Mouse (Mus musculus): Measurements from ENCODE around the gene Son.

The Son gene

DNA sequence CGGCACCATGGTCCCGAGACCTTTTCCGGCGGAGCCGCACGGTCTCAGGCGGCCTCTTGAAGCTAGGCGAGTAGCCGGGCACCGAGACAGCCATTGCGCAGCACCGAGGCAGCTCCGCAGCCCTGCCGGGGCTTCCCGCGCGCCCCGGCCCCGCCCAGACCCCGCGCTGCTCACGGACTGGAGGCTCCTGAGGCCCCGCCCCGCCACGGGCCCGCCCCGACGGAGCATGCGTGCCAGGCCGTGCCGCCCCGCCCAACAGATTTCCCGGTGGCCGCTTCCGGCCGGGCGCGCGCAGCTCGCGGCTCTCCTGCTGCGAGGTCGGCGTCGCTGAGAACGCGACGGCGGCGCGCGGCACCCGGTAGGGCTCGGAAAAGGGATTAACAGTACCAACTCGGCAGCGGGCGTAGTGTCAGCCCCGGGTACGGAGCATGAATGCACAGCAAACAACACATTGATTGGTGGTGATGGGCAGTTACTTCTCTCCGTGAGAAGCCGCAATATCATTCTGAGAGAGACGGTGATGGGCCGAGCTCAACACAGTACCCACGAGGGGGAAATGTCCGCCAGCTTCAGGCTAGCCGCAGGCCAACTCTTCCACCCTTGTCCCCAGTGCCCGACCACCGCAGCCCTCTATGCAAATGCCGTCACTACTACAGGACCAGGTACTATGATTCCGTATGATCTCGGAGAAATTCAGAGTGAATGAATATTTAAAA lies 41.5 kb downstream of the Son start, which contains the start of gene Donson:
Gene Donson, minus strand, starts transcription at position 152 of the 716 bp plus-strand sequence.
- peak; percentile 95 for DNase-seq

DNA sequence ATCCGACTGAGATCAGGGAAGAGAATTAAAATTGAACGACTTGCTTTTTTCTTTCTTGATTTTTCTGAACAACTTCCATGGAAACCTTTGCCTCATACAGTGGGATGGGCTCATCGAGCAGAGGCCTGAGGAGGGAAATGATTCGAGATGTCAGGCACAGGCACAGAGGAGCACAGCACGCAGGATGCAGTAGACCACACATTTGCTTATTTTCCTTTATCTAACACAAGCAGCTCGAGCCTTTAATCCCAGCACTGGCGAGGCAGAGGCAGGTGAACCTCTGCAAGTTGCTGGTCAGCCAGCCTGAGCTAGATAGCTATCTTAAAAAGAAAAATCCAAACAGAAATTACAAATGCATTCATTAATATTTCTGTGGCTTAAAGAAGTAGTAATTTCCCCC lies 42.5 kb downstream of the Son start:
- no peak for DNase-seq

DNA sequence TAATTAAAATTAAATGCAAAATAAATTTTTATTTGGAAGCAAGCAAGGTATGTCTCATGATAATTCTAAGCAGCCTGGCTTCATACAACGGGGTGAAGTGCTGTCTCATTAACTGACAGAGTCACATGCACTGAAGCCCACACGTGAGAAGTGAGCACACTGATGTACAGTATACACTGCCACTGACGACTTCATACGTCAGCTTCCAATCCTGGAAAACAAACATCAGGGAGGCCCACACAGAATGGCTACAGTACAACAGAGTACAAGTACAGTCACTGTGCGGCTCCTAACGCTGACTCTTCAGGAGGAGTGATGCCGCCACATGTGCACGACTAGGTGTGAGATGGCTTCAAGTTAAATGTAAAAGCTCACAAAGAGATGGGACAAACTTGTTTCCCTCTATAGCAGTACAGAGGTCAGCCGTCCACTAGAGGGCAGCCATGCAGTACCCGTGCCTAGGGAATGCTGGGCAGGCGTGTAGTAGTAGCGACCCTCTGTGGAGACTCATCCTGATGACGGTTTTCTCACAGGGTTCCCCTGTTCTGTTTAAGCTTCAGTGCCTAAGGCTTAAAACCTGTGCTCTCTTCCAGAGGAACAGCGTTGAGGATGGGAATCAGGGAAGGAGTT lies 47.3 kb downstream of the Son start:
- peak; percentile 89 for DNase-seq

DNA sequence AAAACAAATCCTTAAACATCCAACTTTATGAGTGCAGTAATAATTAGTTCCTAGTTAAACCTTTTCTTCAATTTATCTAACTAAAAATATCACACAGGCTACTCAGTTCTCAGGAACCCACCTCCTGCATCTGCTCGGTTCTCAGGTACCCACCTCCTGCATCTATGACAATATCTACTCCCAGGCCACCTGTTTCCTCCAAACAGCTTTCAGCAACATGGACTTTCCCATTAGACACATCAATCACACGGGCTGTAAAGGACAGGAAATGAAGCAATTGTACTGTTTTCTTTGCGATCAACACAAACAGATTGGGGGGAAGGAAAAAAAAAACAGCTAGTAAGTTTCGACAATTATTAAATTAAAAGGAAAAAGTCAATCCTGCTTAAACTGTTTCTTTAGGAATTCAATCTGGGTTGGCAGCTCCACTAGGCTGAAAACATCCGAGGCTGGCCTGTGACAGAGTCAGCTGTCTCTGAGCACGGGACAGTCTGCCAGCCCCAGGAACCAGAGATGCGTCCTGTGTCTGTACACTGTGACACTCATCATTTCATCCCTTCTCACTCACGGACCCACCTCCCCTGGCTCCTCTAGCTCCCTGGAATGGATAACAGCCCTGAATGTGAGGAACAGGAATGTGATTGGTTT lies 47.9 kb downstream of the Son start:
- DNase-seq: no peak

DNA sequence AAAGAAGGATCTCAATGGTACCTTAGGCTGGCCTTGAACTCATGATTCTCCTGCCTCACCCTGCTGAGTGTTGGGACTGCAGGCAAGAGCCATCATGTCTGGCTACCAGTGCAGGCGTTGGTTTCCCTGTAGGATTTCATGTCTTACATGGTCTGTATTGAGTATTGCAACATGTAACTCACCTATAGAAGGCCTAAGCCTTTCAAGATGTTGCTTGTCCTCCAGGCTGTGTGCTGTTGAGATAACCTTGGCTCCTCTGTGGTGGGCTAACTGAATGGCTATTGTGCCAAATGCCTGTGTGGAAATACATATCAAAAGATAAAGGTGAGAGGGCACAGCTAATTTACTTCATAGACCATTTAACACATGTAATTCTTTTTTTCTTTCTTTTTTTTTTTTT lies 51.7 kb downstream of the Son start:
- DNase-seq: no peak

DNA sequence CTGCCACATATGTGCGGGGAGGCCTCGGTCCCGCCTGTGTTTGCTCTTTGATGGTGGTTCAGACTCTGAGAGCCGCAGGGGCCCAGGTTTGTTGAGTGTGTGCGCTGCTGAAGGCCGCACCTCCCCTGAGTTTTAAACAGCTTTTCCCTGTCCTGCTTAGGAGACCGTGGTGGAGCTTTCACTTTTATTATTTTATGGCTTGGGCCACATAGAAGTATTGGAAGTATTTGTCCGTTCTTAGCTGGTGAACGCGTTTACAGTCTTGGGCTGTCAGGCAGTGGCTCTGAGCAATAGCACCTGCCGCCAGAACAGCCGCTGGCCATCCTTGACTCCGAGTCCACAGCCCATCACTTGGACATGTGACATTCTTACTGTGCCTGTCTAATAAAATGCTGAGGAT lies 54.6 kb downstream of the Son start:
- peak; percentile 67 for DNase-seq

DNA sequence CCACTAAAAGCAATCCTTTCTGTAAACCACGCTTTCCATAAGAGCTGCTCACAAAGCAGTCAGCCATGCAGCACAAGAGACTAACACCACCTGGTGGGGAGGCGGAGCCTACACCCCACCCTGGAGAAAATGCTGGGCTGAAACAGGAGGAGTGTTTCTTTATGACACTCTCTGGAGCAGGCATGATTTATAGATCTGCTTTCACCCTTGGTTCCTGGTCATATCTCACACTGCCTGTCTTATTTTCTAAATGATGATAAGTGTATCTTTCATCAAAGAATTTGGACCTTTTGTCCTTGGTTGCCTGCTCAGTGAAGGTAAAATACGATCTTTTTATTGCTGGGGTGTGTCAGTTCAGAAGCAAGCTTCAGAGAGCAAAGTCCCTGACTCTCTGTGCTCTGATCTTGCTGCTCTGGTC lies 55.5 kb downstream of the Son start:
- no peak for DNase-seq

DNA sequence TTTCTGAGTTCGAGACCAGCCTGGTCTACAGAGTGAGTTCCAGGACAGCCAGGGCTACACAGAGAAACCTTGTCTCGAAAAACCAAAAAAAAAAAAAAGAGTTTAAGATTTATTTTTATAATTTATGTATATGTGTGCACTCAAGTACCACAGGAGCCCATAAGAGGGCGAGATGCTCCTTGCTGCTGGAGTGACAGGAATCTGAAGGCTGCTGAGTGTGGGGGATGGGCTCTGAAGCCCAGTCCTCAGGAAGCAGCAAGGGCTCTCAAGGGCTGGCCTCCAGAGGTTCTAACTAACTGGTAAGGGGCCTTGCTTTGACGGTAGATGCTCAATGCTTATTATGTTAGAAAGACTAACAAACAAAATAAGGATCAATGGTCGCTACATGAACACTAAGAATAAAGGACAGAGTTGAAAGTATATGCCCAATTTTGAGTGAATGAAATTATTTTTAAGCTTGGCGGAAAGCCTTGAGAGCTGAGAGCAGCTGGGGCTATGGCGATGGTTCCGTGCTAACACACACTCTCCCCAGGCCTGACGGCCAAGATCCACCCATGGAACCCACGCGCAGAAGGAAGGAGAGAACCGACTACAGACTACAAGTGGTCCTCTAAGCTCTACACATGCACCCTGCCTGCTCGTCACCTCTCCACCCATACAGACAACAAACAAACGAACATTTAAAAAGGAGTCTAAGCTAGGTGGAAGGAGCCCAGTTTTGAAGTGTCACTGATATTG lies 57.5 kb downstream of the Son start:
- no peak for DNase-seq

DNA sequence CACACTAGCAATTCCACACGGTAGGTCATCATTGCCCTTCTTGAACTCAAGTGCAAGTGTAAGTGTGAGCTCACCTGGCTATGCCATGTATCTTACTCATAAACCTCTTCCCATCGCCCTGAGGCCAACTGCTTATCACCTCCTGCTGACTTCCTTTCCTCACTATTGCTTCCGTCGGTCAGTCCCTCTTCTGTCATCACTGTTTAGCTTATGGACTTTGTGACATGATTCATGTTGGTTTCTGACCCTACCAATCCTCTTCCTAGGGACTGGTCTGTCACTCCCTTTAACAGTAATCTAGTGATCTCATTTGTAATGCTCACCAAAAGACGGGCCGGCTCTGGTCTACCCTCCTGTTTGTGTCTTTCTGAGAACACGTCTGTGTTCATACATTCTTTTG lies 62.9 kb downstream of the Son start:
- no peak for DNase-seq

DNA sequence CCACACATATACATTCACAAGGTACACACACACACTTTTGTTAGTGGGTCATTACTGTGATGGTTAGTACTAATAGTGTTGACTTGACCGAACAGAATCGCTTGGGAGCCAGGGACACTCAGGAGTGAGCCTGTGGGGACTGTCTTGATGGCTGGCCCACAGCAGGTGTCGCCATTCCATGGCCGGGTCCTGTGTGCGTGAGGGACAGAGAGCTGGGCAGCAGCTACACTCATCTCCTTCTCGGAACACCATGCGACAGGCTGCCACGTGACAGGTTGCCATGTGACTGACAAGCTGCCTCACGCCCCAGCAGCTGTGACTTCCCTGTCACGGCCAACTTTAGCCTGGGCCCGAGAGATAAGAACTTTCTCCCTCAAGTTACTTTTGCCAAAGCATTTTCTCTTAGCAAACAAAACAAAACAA lies 69.6 kb downstream of the Son start:
- DNase-seq: peak; percentile 26

DNA sequence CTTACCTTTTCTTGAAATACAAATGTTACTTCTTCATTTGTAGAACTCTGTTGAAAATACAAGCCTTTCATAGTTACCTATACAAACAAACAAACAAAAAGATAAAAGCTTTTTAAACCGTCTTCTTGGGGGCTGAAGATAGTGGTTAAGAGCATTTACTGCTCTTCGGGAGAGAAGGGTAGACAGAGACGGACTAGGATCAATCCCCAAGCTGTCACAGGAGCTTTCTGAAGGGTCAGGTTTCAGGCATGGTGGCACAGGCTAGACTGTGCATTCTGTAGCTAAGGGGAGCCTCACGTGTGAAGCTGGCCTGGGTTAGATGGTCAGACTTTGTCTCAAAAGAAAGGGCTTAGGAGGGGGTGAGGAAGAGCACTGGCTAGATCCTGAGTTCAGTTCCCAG lies 70.1 kb downstream of the Son start:
- no peak for DNase-seq

DNA sequence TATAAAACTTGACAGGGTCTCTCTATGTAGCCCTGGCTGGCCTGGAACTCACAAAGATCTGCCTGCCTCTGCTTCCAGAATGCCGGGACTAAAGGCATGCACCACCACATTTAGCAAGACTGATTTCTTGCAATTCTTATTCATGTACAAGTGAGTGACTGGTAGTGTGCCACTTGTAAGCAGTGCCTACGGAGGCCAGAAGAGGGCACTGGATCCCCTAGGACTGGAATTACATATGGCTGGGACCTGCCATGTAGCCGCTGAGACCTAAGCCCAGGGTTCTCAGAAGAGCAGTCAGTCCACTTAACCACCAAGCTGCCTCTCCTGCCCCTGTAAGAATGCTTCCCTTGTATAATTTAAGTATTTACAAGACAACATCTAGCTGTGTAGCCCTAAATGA lies 76.9 kb downstream of the Son start:
- peak; percentile 71 for DNase-seq

DNA sequence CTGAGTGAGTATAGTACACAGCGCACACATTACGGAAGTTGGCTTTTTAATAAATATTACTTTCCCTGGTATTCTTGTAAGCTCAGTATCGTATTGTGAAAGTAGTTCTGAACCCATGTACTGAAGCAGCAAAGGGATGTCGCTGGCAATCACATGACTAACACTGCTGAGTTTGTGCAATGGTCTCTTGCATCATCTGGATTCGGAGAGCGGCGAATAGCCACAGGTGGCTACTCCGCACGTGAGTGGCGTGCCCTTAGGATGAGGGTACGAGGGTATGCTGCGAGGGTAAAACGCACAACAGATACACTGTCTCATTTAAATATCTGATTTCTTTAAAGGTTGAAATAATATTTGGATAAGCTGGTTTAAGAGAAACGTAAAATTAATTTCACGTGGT lies 80.1 kb downstream of the Son start:
- DNase-seq: peak; percentile 36

DNA sequence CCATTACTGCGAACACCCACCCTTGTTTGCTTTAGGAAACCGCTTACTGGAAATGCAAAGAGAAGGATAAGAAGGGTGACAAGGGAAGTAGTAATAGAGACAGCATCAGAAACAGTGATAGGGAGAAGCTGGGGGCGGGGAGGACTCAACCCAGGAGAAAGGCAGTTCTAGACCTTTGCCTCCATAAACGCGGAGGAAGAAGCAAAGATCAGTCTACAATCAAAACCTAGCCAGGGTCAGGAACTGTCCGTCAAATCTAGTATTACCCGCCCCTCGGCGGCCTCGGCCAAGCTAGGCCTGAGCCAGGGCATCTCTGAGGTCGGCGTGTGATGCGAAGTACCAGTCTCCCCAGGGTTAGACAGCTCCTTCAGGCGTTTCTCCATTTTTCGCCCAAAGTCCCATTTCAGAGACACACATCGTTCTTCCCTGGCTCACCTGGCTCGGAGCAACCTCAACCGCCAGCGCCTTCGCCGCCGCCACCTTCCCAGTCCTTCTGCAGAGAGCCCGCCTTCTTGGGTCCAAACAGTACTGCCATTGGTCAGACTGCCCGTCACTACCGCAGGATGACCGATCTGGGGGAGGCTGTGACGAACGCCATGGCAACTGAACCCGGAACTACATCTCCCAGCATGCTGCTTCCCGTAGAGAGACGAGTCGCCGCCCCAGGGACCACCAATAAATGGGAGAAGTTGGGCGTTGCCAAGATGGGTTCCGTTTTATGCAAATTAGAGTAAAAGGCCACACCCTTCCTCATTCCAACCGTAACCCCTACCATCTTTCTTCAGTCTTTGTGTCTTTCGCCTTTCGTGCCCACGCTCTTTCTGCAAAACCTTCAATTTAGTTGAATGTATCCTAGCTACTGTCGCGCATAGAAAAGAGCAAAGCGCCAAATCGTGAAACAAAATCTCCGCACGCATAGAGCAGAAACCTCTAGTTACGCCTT lies 81.1 kb downstream of the Son start, which contains the start of gene Cryzl1:
Gene Cryzl1, minus strand, starts transcription at position 853 of the 943 bp plus-strand sequence.
- peak; percentile 99 for DNase-seq
